Mouse (Mus musculus): ENCODE results near the gene Rap1gds1.

GRCm38 (mm10) chr3:138898055-138898454 is 176.9 kb downstream of the Rap1gds1 start:
- no peak for TF ChIP-seq POLR2A (IDR thresholded peaks at IDR 0.05; ENCODE audit: borderline replicate concordance, extremely low read depth, insufficient read depth, insufficient read length, poor library complexity, severe bottlenecking)
- no peak for TF ChIP-seq CTCF (IDR thresholded peaks at IDR 0.05; ENCODE audit: borderline replicate concordance, extremely low read depth, insufficient read depth, insufficient read length)

Measured in brain, embryonic 14.5 days (tissue).